Mouse (Mus musculus): ENCODE data around the gene Mgp. TPM values are rescaled to one million over a fixed set of nuclear protein-coding genes. Genes with fewer than 3 reads are reported as not detected.

The Mgp gene
- polyA plus RNA-seq, 1 experiment from 2014 or later = 117 TPM

DNA sequence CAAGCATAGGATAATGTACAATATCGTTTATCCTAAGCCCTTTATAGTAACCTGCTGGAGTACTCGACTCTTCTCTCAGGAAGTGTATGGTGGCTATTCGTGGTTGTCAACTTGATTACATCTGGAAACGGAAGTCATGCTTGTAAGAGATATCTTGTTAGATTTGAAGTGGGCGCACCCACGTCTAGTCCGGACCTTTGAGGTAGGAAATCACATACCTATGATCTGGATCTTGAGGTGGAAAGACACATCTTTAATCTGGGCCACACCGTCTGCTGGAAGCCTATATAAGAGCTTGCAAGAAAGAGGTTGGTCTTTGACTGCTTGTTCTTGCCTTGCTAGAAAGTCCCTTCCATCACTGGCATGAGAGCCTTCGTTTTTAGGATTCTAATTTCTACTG is 26.9 kb upstream of the Mgp start:
- Histone ChIP-seq H3K4me3 (ENCODE audit: low read depth, low read length) (no peak overlapping the region), H3K27ac (ENCODE audit: low read depth) (no peak overlapping the region), H3K36me3 (ENCODE audit: control insufficient read depth, insufficient read depth, low read length) (no peaks in the 10 kb centered on the region), H3K9me3 (ENCODE audit: control insufficient read depth, low read length) (no peaks in the 10 kb centered on the region), H3K4me2 (ENCODE audit: low read length) (no peak overlapping the region), H3K27me3 (replicated peaks; ENCODE audit: control insufficient read depth, insufficient read depth, low read length) (no peaks in the 10 kb centered on the region), H3K4me1 (replicated peaks; ENCODE audit: control insufficient read depth, insufficient read depth, low read length) (peaks cover 9% of the 10 kb centered on the region; the same call in 1 of the 2 replicates), H3K9ac (ENCODE audit: low read length) (no peak overlapping the region)
- no peak for ATAC-seq (replicated peaks; ENCODE audit: low FRiP score, low TSS enrichment, low read depth)
- 90% methylated on average over 9 of the region's 9 CpGs for WGBS
- no peak for DNase-seq (ENCODE audit: low spot score)

DNA sequence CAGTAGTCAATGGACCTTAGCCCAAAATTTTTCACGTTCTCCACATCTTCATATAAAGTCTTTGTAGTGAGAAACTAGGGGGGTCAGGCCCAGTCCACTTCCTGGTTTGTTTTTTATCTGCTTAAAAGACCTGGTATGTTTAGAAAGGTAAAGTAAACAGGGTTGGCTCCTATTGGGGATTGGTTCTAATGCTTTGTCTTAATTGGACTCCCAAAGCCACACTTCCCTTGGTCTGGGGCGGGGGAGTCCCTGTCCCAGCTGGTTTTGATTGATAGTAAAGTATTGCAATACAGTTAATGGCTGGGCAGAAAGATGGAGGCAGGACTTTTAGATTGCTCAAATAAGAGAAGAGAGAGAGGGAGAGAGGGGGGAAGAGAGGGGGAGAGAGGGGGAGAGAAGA is 25.4 kb upstream of the Mgp start:
- Histone ChIP-seq H3K27ac (ENCODE audit: low read depth) (no peak overlapping the region), H3K4me1 (replicated peaks; ENCODE audit: control insufficient read depth, insufficient read depth, low read length) (peaks cover 6% of the 10 kb centered on the region; the same call in 1 of the 2 replicates)

DNA sequence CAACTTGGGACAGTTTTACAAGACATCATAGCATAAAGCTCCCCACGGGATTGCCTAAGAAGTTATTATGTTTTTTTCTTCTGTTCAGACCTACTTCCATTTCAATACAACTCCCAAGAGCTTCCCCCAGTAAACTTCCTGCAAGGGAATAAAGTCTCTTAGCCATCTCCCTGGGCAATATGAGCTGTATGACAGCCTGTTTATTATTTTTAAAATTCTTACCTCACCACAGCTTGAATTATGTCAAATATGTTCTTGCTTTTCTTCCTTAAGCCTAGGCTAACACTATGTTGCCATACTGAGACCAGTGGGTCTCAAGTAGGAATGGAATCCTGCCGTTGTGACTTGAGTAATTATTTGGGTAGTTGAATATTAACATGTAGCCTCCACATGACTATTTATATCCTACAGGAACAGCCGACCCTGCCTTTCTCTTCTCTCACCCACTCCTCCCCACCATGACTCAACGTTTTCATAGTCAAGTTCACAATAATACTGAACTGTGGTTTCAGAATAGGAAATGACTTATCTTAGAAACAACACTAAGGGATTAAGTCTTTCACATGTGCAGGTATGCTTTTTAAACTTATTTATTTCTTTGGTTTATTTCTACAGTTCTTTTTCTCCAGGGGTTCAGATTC is 24.9 kb upstream of the Mgp start:
- H3K9me3 ChIP-seq (ENCODE audit: control insufficient read depth, low read length) = no peaks in the 10 kb centered on the region
- ATAC-seq (replicated peaks; ENCODE audit: low FRiP score, low TSS enrichment, low read depth) (no peak), DNase-seq (ENCODE audit: low spot score) (no peak)
- 47% methylated on average over 4 of the region's 4 CpGs for WGBS
- H3K4me3 ChIP-seq (ENCODE audit: low read depth, low read length) = no peak overlapping the region
- peaks cover 6% of the 10 kb centered on the region; the same call in 1 of the 2 replicates for H3K4me1 ChIP-seq (replicated peaks; ENCODE audit: control insufficient read depth, insufficient read depth, low read length)
- H3K27ac ChIP-seq (ENCODE audit: low read depth) = no peak overlapping the region
- H3K36me3 ChIP-seq (ENCODE audit: control insufficient read depth, insufficient read depth, low read length) = no peaks in the 10 kb centered on the region
- H3K9ac ChIP-seq (ENCODE audit: low read length) = no peak overlapping the region
- H3K27me3 ChIP-seq (replicated peaks; ENCODE audit: control insufficient read depth, insufficient read depth, low read length) = no peaks in the 10 kb centered on the region
- H3K4me2 ChIP-seq (ENCODE audit: low read length) = no peak overlapping the region

More for the DNA sequence above, 25.4 kb upstream of the Mgp start:
- Histone ChIP-seq H3K27me3 (replicated peaks; ENCODE audit: control insufficient read depth, insufficient read depth, low read length) (no peaks in the 10 kb centered on the region), H3K36me3 (ENCODE audit: control insufficient read depth, insufficient read depth, low read length) (no peaks in the 10 kb centered on the region), H3K4me3 (ENCODE audit: low read depth, low read length) (no peak overlapping the region), H3K9ac (ENCODE audit: low read length) (no peak overlapping the region), H3K4me2 (ENCODE audit: low read length) (no peak overlapping the region), H3K9me3 (ENCODE audit: control insufficient read depth, low read length) (no peaks in the 10 kb centered on the region)
- 59% methylated on average over 2 of the region's 2 CpGs for WGBS
- ATAC-seq (replicated peaks; ENCODE audit: low FRiP score, low TSS enrichment, low read depth) (no peak), DNase-seq (ENCODE audit: low spot score) (no peak)

DNA sequence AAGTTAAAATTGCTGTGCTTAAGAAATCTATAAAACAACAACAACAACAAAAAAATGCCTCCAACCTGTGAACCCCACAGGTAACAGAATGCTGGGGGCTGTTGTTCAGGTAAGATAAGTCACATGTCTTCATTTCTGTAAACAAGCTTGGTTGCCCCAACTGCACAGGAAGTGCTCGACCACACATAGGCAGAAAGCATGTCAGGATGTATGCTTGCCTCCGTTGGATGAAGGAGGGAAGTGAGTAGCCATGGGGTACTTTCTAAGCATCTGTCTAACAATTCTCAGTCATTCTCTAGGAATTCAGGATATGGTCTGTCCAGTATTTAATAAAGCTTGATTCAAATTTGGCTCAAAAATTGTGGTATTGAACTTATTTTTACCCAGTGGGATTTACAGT is 23.3 kb upstream of the Mgp start:
- no peak overlapping the region for H3K27ac ChIP-seq (ENCODE audit: low read depth)
- H3K9me3 ChIP-seq (ENCODE audit: control insufficient read depth, low read length) = no peaks in the 10 kb centered on the region
- H3K27me3 ChIP-seq (replicated peaks; ENCODE audit: control insufficient read depth, insufficient read depth, low read length) = no peaks in the 10 kb centered on the region
- DNase-seq (ENCODE audit: low spot score) (no peak), ATAC-seq (replicated peaks; ENCODE audit: low FRiP score, low TSS enrichment, low read depth) (no peak)
- 77% methylated on average over 2 of the region's 2 CpGs for WGBS
- no peak overlapping the region for H3K4me2 ChIP-seq (ENCODE audit: low read length)
- no peaks in the 10 kb centered on the region for H3K36me3 ChIP-seq (ENCODE audit: control insufficient read depth, insufficient read depth, low read length)
- H3K4me3 ChIP-seq (ENCODE audit: low read depth, low read length) = no peak overlapping the region
- H3K4me1 ChIP-seq (replicated peaks; ENCODE audit: control insufficient read depth, insufficient read depth, low read length) = peaks cover 20% of the 10 kb centered on the region
- no peak overlapping the region for H3K9ac ChIP-seq (ENCODE audit: low read length)

DNA sequence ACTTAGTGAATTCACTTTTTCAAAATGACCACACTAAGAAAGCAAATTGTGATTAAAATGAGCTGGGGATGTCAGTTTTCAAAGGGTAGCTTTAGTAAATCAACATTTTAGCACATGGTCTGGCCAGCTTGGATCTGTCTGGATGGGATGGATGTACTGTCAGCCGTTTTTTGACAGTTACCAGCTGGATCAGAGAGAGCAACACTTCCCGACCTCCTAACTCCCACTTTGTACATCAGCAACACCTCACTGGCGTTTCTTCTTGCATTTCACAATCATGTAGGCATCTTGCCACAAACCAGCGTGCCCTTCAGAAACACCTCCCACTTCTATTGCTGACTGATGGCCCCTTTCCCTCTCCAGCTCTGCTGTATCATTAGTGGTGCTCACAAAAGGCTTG is 22.6 kb upstream of the Mgp start:
- DNase-seq (ENCODE audit: low spot score) (no peak), ATAC-seq (replicated peaks; ENCODE audit: low FRiP score, low TSS enrichment, low read depth) (no peak)
- Histone ChIP-seq H3K4me3 (ENCODE audit: low read depth, low read length) (no peak overlapping the region), H3K9me3 (ENCODE audit: control insufficient read depth, low read length) (no peaks in the 10 kb centered on the region), H3K27me3 (replicated peaks; ENCODE audit: control insufficient read depth, insufficient read depth, low read length) (no peaks in the 10 kb centered on the region), H3K36me3 (ENCODE audit: control insufficient read depth, insufficient read depth, low read length) (no peaks in the 10 kb centered on the region), H3K4me1 (replicated peaks; ENCODE audit: control insufficient read depth, insufficient read depth, low read length) (peaks cover 20% of the 10 kb centered on the region), H3K27ac (ENCODE audit: low read depth) (no peak overlapping the region), H3K4me2 (ENCODE audit: low read length) (no peak overlapping the region), H3K9ac (ENCODE audit: low read length) (no peak overlapping the region)
- WGBS = 36% methylated on average over 4 of the region's 4 CpGs

DNA sequence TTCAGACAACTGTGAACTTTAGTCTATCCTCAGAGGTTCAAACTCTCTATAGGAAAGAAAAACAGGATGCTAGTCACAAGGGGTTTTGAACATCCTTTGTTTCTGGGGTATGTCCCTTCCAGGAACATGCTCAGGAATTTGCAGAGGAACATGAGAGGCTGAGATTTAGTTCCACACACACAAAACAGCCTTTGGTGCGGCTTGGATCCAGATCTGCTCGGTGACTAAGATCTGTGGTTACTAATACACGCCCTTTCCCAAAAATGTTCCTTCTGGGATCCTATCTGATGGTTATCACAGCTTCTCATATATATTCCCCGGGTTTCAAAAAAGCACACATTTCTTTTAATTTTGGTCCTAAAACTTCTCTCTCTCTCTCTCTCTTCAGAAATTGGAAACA is 22.2 kb upstream of the Mgp start:
- 68% methylated on average over 4 of the region's 4 CpGs for WGBS
- peak overlapping the region; percentile 20; the same call in 1 of the 2 replicates for H3K27ac ChIP-seq (ENCODE audit: low read depth)

DNA sequence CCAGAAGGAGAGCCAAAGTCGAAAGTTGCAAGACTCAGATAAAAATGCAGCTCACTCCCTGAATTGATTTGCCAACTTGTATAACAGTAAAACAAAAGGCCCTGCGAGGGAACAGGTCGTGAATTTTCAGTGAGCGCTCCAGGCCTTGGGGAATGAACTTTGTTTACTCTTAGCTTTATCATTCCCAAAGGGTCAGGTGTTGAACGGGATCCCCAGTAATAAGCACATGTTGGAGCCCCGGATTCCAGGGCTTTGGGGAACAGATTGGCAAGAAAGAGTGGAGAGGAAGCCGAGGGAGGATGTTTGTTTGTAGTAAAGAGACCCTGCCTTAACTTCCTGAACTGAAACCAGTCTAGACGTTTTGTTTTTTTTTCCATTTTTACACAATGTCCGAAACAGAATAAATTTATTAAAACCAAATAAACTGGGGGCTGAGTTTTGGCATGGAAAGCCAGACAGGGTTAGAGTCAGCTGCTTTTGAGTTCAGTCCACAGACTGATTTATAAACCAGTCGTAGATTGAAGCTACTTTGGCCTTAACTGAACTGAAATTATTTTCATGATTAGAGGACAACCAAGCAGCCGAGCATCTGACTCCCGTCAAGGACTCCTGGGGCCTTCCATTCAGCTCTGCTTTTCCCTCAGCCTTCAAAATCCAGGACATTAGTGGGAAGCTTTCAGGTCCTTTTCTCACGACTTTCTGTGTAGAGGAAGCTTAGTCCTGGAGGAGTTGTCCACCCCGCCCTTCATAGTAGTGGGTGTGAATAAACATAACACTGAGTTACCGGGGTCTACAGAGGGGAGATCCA is 19.1 kb upstream of the Mgp start:
- no peak overlapping the region for H3K4me2 ChIP-seq (ENCODE audit: low read length)
- H3K27ac ChIP-seq (ENCODE audit: low read depth) = peak overlapping the region; percentile 47
- no peaks in the 10 kb centered on the region for H3K9me3 ChIP-seq (ENCODE audit: control insufficient read depth, low read length)
- no peak for ATAC-seq (replicated peaks; ENCODE audit: low FRiP score, low TSS enrichment, low read depth)
- H3K36me3 ChIP-seq (ENCODE audit: control insufficient read depth, insufficient read depth, low read length) = no peaks in the 10 kb centered on the region
- H3K27me3 ChIP-seq (replicated peaks; ENCODE audit: control insufficient read depth, insufficient read depth, low read length) = no peaks in the 10 kb centered on the region
- peaks cover 20% of the 10 kb centered on the region for H3K4me1 ChIP-seq (replicated peaks; ENCODE audit: control insufficient read depth, insufficient read depth, low read length)
- WGBS = 32% methylated on average over 15 of the region's 15 CpGs
- H3K4me3 ChIP-seq (ENCODE audit: low read depth, low read length) = no peak overlapping the region
- no peak overlapping the region for H3K9ac ChIP-seq (ENCODE audit: low read length)
- DNase-seq (ENCODE audit: low spot score) = no peak

More for the DNA sequence above, 22.2 kb upstream of the Mgp start:
- no peak for DNase-seq (ENCODE audit: low spot score)
- Histone ChIP-seq H3K27me3 (replicated peaks; ENCODE audit: control insufficient read depth, insufficient read depth, low read length) (no peaks in the 10 kb centered on the region), H3K4me2 (ENCODE audit: low read length) (no peak overlapping the region), H3K36me3 (ENCODE audit: control insufficient read depth, insufficient read depth, low read length) (no peaks in the 10 kb centered on the region), H3K4me3 (ENCODE audit: low read depth, low read length) (no peak overlapping the region), H3K9me3 (ENCODE audit: control insufficient read depth, low read length) (no peaks in the 10 kb centered on the region), H3K4me1 (replicated peaks; ENCODE audit: control insufficient read depth, insufficient read depth, low read length) (peaks cover 20% of the 10 kb centered on the region), H3K9ac (ENCODE audit: low read length) (no peak overlapping the region)
- ATAC-seq (replicated peaks; ENCODE audit: low FRiP score, low TSS enrichment, low read depth) = no peak

DNA sequence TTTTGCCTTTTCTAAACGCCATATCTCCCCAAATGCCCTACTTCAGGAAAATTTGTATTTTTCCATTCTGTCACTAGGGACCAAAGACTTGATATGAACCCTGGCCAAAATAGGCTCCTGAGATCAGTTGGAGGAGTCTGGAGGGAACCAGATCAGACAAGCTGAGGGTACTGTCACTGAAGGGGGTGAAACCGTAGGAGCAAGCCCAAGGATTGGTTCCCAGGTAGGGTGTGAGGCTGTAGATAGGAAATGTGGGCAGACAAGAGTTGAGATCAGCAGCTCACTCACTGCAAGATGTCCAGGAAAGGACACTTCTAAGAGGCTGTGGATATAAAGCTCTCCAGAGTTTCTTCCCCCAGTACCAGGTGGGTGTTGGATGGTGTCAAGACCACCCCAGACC is 16.4 kb upstream of the Mgp start:
- 87% methylated on average over 2 of the region's 2 CpGs for WGBS
- Histone ChIP-seq H3K27me3 (replicated peaks; ENCODE audit: control insufficient read depth, insufficient read depth, low read length) (no peaks in the 10 kb centered on the region), H3K36me3 (ENCODE audit: control insufficient read depth, insufficient read depth, low read length) (no peaks in the 10 kb centered on the region), H3K4me3 (ENCODE audit: low read depth, low read length) (no peak overlapping the region), H3K9me3 (ENCODE audit: control insufficient read depth, low read length) (no peaks in the 10 kb centered on the region), H3K4me2 (ENCODE audit: low read length) (no peak overlapping the region), H3K9ac (ENCODE audit: low read length) (no peak overlapping the region), H3K4me1 (replicated peaks; ENCODE audit: control insufficient read depth, insufficient read depth, low read length) (peaks cover 13% of the 10 kb centered on the region), H3K27ac (ENCODE audit: low read depth) (no peak overlapping the region)
- DNase-seq (ENCODE audit: low spot score) (no peak), ATAC-seq (replicated peaks; ENCODE audit: low FRiP score, low TSS enrichment, low read depth) (no peak)

DNA sequence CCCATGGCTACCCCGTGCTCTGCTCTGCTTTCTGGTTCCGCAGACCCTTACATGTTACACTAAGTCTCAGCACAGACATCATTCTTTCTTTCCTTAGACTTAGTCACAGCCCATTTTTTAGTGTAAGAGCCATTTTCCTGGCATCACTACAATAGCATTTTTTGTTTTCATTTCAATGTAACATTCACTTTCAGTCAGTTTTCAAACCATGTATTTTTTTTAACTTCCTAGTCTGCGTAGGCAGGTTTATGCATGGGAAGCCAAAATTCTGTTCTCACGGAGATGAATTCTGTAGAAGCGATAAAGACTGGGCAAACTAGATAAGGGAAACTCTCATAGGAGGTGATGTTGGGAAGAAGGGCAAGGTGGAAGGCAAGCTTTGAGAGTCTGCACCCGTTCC is 13.9 kb upstream of the Mgp start:
- no peak overlapping the region for H3K4me2 ChIP-seq (ENCODE audit: low read length)
- H3K9ac ChIP-seq (ENCODE audit: low read length) = no peak overlapping the region
- no peaks in the 10 kb centered on the region for H3K27me3 ChIP-seq (replicated peaks; ENCODE audit: control insufficient read depth, insufficient read depth, low read length)
- H3K27ac ChIP-seq (ENCODE audit: low read depth) = no peak overlapping the region
- DNase-seq (ENCODE audit: low spot score) (no peak), ATAC-seq (replicated peaks; ENCODE audit: low FRiP score, low TSS enrichment, low read depth) (no peak)
- H3K9me3 ChIP-seq (ENCODE audit: control insufficient read depth, low read length) = no peaks in the 10 kb centered on the region
- WGBS = 93% methylated on average over 6 of the region's 6 CpGs
- H3K4me3 ChIP-seq (ENCODE audit: low read depth, low read length) = no peak overlapping the region
- H3K4me1 ChIP-seq (replicated peaks; ENCODE audit: control insufficient read depth, insufficient read depth, low read length) = peaks cover 4% of the 10 kb centered on the region
- no peaks in the 10 kb centered on the region for H3K36me3 ChIP-seq (ENCODE audit: control insufficient read depth, insufficient read depth, low read length)
